Mouse (Mus musculus) hindbrain, embryonic 13.5 days (tissue): ENCODE data around the gene Ube4a. TPM values are rescaled to one million over a fixed set of nuclear protein-coding genes. Genes with fewer than 3 reads are reported as not detected.

Experiments
- ATAC-seq: fragments of 200-750 bp; cut with Nextera tagmentation; 2 replicates; pipeline ENCODE4 v1.8.0; 2017; ENCODE audit warnings: moderate TSS enrichment; ENCODE audit not compliant: low FRiP score
- H3K27ac ChIP-seq: fragments of 300-500 bp; sonication (generic); 2 replicates; pipeline ENCODE4 v1.5.1; 2015; ENCODE audit warnings: inconsistent platforms, mild to moderate bottlenecking, moderate library complexity
- H3K27me3 ChIP-seq: fragments of 300-500 bp; sonication (generic); 2 replicates; pipeline ENCODE4 v1.6.1; 2015; ENCODE audit warnings: mild to moderate bottlenecking, inconsistent platforms
- H3K36me3 ChIP-seq: fragments of 300-500 bp; sonication (generic); 2 replicates; pipeline ENCODE4 v1.6.1; 2015; ENCODE audit warnings: mild to moderate bottlenecking, inconsistent platforms
- H3K4me1 ChIP-seq: fragments of 300-500 bp; sonication (generic); replicated peaks from 2 replicates; pipeline ENCODE4 v1.6.1; 2015; ENCODE audit warnings: inconsistent platforms
- H3K4me2 ChIP-seq: fragments of 300-500 bp; sonication (generic); 2 replicates; pipeline ENCODE4 v1.6.1; 2015; ENCODE audit warnings: inconsistent platforms, mild to moderate bottlenecking, moderate library complexity
- H3K4me3 ChIP-seq: fragments of 300-500 bp; sonication (generic); 2 replicates; pipeline ENCODE4 v1.5.1; 2015; ENCODE audit warnings: mild to moderate bottlenecking, inconsistent platforms
- H3K9ac ChIP-seq: fragments of 300-500 bp; sonication (generic); 2 replicates; pipeline ENCODE4 v1.6.1; 2015; ENCODE audit warnings: mild to moderate bottlenecking, inconsistent platforms
- H3K9me3 ChIP-seq: fragments of 300-500 bp; sonication (generic); 2 replicates; pipeline ENCODE4 v1.6.1; 2016; ENCODE audit warnings: inconsistent platforms
- WGBS: fragments of 180-500 bp; shearing (Covaris S2); methylation state at CpG from one replicate; pipeline ENCODE4 v1.1.7; 2015; 5-methylcytosine and 5-hydroxymethylcytosine counted together
- polyA plus RNA-seq: library from polyadenylated mRNA; unstranded; fragments of >200 nt; fragmentation: Nextera tagmentation; extraction: Ambion mirVana; gene quantifications from 2 replicates; pipeline ENCODE4 v1.2.1, GENCODE M21; 2015

Gene Ube4a
- polyA plus RNA-seq = 35.6 and 37.7 TPM in 2 replicates

DNA sequence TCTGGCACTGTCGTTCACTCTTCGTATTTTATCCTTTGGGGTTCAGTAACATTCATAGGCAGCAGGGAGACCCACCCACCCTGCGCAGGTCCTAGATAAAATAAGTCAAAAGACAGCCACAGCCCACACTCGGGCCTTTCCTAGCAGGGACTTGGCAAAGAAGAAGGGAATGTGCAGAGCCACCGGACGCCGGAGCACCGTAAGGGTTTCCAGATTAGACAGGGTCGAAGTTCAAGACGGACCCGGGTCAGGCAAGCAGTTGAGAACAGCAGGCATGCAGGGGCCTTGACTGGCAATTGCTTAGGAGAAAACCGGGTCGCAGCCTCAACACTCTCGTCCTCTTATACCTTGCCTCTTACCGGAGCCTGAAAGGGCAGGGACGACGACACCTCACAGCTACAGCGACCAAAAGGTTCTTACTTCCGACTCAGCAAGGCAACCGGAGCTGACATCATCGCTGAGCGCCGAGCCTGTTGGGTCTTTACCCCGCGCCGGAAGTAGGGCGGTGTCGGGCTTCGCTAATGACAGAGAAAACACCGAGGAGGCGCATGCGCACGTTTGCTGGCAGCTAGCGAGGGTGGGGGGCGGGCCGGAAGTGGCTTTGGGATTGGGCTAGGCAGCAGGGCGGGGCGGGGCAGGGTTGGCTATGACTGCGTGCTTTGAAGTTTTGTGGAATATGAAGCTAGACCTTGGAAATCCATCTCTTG is at the start of gene Ube4a:
Gene Ube4a, minus strand, starts transcription at position 475 of the 707 bp plus-strand sequence.
- peak within 1 kb of the TSS; percentile 71 for H3K27ac ChIP-seq
- H3K4me1 ChIP-seq = peaks cover 15% of the 10 kb centered on the region
- H3K27me3 ChIP-seq = 0 out of 2 replicates have a peak, but pooled peaks cover 2% of the 10 kb centered on the region
- peak; percentile 94 for ATAC-seq
- no peaks in the 10 kb centered on the region for H3K9me3 ChIP-seq
- peaks cover 24% of the 10 kb centered on the region for H3K36me3 ChIP-seq
- under 1% methylated on average over 39 of the region's 39 CpGs for WGBS
- peak within 1 kb of the TSS; percentile 89 for H3K4me2 ChIP-seq
- H3K9ac ChIP-seq = peak within 1 kb of the TSS; percentile 87
- peak within 1 kb of the TSS; percentile 91 for H3K4me3 ChIP-seq

DNA sequence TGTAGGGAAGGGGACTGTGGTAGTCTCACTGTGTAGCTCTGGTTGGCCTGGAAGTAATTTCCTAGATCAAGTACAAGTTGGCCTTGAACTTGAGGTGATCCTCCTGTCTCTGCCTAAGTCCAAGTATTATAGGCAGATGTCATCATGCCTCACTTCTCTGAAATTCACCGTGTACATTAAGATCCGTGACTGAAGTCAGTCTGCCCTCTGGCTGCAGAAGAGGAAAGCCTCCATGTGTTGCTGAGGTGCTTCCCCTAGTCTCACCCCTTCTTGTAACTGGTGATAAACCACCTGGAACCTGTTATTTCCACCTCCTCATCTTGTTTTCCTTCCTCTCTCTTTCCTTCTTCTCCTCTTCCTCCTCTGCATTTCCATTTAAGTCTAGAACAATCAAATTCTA is 49.5 kb upstream of the Ube4a start:
- Histone ChIP-seq H3K9me3 (no peaks in the 10 kb centered on the region), H3K4me1 (no peaks in the 10 kb centered on the region), H3K9ac (no peak overlapping the region), H3K27me3 (0 out of 2 replicates have a peak, but pooled peaks cover 2% of the 10 kb centered on the region), H3K4me3 (no peak overlapping the region), H3K27ac (no peak overlapping the region), H3K36me3 (no peaks in the 10 kb centered on the region), H3K4me2 (no peak overlapping the region)
- no peak for ATAC-seq
- WGBS = 51% methylated on average over 2 of the region's 2 CpGs

DNA sequence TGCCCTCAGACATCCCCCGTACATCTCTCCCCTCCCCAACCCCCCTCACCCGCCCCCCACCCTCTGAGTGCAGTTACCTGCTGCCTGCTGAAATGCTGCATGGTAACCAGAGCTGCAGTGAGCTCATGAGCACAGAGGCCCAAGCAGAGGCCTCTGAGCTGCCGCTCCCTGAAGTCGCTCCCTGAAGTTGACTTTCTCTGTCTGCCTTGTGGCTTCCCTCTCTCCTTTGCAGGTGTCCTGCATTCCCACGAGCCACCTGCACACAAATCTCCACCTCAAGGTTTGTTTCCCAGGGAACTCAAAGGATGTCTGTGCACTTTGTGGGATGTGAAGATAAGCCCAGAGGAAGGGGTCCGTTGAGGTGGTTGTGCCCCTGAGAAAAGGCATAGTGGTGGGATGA is 45.9 kb upstream of the Ube4a start:
- H3K36me3 ChIP-seq = no peaks in the 10 kb centered on the region
- 0 out of 2 replicates have a peak, but pooled peaks cover 2% of the 10 kb centered on the region for H3K27me3 ChIP-seq
- 59% methylated on average over 6 of the region's 6 CpGs for WGBS
- H3K4me2 ChIP-seq = no peak overlapping the region
- no peak for ATAC-seq
- H3K9ac ChIP-seq = no peak overlapping the region
- no peak overlapping the region for H3K4me3 ChIP-seq
- no peak overlapping the region for H3K27ac ChIP-seq
- H3K4me1 ChIP-seq = no peaks in the 10 kb centered on the region
- no peaks in the 10 kb centered on the region for H3K9me3 ChIP-seq

DNA sequence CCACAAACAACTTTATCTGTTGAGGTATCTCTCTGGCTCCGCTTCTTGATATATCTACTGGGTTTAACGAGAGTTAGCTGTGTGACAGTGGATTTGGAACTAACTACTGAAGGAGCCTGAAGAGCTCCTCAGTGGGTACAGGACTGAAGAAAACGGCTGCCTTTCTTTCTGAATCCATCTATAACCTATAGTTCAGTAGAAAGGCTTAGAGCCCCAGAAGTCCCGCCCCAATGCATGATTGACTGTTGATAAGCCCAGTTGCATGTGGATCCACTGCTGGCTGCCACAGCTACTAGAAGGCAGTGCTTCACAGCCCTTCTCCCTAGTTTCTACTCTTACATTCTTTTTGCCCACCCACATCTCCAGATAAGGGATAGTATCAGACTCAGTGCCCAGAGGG is 45.1 kb upstream of the Ube4a start:
- H3K27ac ChIP-seq = no peak overlapping the region
- 83% methylated on average over 4 of the region's 4 CpGs for WGBS
- H3K4me2 ChIP-seq = no peak overlapping the region
- H3K9ac ChIP-seq = no peak overlapping the region
- no peak overlapping the region for H3K4me3 ChIP-seq
- 0 out of 2 replicates have a peak, but pooled peaks cover 2% of the 10 kb centered on the region for H3K27me3 ChIP-seq
- no peaks in the 10 kb centered on the region for H3K36me3 ChIP-seq
- no peaks in the 10 kb centered on the region for H3K9me3 ChIP-seq
- no peak for ATAC-seq
- H3K4me1 ChIP-seq = no peaks in the 10 kb centered on the region

DNA sequence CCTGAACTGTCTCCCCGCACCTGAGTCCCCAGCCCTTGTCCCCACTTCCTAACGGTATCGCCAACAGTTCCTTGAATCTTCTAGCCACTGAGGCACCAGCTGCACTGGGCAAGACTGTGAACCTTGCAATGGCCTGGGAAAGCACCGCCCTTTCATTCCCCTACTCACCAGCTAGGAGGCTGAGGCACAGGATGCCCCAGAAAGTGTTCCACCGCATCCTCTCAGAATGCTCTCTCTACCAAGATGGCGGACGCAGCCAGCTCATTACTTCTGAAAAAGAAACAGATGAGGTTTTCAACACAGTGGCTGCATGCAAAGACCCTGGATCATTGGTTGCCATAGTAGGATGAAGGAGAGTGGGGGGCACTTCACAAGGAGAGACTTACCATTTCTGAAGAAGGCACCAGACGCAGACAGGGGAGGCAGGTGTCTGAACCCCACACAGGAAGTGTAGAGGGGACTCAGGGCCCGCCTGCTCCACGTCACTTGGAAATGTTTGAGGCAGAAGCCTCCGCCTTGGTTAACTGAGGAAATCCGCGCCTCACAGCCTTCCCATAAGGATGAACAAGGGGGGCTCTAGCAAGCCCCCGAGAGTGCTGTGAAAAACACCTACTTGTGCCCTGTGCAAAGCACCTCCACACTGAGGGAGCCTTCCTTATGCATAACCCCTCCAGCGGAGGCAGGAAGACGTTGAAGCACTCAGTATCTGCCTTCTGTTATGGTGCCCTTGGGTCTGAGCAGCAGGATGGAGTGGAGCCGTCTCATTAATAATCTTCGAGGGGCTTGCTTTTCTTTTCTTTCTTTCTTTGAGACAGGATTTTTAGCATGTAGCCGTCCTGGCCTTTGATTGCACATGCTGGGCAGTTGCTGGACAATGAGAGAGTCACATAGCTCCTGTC is 44.0 kb upstream of the Ube4a start, which contains the start of gene Cd3e:
Gene Cd3e, minus strand, starts transcription at position 448 of the 899 bp plus-strand sequence.
- 83% methylated on average over 19 of the region's 19 CpGs for WGBS
- Histone ChIP-seq H3K27me3 (0 out of 2 replicates have a peak, but pooled peaks cover 2% of the 10 kb centered on the region), H3K27ac (no peak within 1 kb of the TSS), H3K4me3 (no peak within 1 kb of the TSS), H3K9ac (no peak within 1 kb of the TSS), H3K36me3 (no peaks in the 10 kb centered on the region), H3K4me2 (no peak within 1 kb of the TSS), H3K4me1 (no peaks in the 10 kb centered on the region), H3K9me3 (no peaks in the 10 kb centered on the region)
- ATAC-seq = no peak

DNA sequence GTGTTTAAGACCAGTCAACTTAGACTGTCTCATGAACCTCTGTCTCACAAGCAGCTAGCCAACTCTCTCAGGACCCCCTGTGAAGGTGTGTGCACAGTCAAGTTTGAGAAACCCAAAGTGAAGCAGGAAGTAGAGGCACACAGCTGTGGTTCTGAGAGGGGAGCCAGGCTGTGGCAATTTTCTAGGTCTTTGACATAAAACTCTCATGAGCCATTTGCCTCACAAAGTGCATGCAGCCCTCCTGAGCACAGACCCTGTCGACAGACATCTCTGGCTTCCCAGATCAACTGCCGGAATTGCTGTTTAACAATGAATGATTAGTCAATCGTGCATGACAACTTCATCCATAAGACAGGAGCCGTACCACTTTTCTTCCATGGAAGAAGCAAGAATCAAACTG is 42.9 kb upstream of the Ube4a start:
- 76% methylated on average over 4 of the region's 4 CpGs for WGBS
- no peak overlapping the region for H3K9ac ChIP-seq
- H3K4me2 ChIP-seq = no peak overlapping the region
- no peak overlapping the region for H3K27ac ChIP-seq
- no peaks in the 10 kb centered on the region for H3K36me3 ChIP-seq
- no peaks in the 10 kb centered on the region for H3K4me1 ChIP-seq
- no peaks in the 10 kb centered on the region for H3K9me3 ChIP-seq
- no peak for ATAC-seq
- H3K27me3 ChIP-seq = 0 out of 2 replicates have a peak, but pooled peaks cover 2% of the 10 kb centered on the region
- no peak overlapping the region for H3K4me3 ChIP-seq

DNA sequence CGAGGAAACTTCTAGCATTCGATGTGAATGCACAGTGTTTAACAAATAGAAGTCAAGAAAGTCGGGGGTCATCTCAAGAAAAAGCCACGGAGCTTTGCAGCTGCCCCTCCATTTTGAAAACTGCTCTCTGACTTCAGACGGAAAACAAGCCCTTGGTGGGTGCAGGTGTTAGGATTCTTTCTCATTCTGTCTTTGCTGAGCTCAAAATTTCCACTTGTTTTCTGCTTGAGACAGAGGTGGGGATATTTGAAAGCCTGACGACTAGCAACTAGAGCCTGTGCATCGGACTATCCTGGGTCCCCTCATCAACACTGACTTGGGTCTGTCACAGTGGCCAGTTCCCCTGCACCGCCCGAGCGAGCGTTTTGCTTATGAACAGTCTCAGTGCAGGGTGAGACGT is 42.0 kb upstream of the Ube4a start:
- no peak for ATAC-seq
- Histone ChIP-seq H3K36me3 (no peaks in the 10 kb centered on the region), H3K4me3 (no peak overlapping the region), H3K27me3 (0 out of 2 replicates have a peak, but pooled peaks cover 2% of the 10 kb centered on the region), H3K9me3 (no peaks in the 10 kb centered on the region), H3K27ac (no peak overlapping the region), H3K9ac (no peak overlapping the region), H3K4me1 (no peaks in the 10 kb centered on the region), H3K4me2 (no peak overlapping the region)
- 78% methylated on average over 12 of the region's 12 CpGs for WGBS

DNA sequence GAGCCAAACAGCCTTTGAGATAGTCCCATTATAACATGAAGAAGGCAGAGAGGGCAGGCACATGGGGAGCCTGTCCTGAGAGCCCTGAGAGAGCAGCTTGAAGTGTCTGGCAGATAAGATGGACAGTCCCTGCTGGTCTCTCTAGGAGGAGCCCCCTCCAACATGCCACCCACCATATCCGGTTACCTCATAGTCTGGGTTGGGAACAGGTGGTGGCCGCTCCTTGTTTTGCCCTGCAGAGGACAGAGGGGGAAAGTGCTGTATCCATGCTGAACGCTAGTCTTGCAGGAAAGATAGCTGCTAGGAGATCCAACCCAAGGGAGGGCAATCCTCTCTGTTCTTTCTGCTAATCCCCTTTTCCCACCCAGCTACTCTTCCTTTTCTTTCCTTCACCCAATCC is 34.8 kb upstream of the Ube4a start:
- Histone ChIP-seq H3K27ac (no peak overlapping the region), H3K4me1 (no peaks in the 10 kb centered on the region), H3K36me3 (no peaks in the 10 kb centered on the region), H3K4me3 (no peak overlapping the region), H3K9ac (no peak overlapping the region), H3K4me2 (no peak overlapping the region), H3K9me3 (no peaks in the 10 kb centered on the region), H3K27me3 (no peaks in the 10 kb centered on the region)
- 72% methylated on average over 3 of the region's 3 CpGs for WGBS
- ATAC-seq = no peak

DNA sequence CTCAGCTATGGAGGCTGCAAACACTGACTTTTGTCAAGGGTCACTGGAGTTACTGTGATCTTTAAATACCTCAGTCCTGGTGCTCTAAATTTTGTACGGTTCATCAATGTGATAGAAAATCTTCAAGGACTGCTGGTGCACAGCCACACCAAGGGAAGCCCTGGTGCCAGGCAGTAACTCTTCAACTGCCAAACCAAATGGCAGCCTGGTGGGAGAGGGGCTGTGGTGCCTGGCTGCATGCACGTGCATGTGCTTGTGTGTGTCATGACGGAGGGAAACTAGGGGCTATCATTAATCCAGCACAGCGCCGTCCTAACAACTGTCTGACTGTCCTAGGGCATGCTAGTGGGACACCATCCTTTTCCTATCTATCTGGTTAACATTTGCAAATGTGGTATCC is 34.4 kb upstream of the Ube4a start:
- Histone ChIP-seq H3K4me2 (no peak overlapping the region), H3K9ac (no peak overlapping the region), H3K27ac (no peak overlapping the region), H3K4me3 (no peak overlapping the region), H3K27me3 (no peaks in the 10 kb centered on the region), H3K36me3 (no peaks in the 10 kb centered on the region), H3K4me1 (no peaks in the 10 kb centered on the region), H3K9me3 (no peaks in the 10 kb centered on the region)
- ATAC-seq = no peak
- 80% methylated on average over 5 of the region's 5 CpGs for WGBS

DNA sequence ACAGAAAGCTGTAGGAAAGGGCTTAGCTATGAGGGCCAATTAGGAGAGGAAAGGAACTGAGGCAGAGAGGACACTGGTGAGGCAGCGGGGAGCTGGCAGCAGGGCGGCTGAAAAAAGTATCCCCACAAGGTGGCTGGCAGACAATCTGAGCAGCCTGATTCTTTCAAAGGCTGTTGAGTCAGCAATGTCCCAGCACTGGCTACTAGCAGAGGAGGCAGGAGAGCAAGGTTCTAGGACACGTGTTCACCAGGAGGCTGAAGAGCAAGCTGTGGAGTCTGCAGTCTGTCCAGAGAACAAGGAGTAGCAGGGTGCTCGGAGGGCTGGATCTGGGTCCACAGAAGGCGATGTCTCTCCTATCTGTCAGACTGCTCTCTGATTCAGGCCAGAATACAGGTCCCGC is 33.8 kb upstream of the Ube4a start:
- no peak overlapping the region for H3K4me3 ChIP-seq
- no peaks in the 10 kb centered on the region for H3K9me3 ChIP-seq
- H3K36me3 ChIP-seq = no peaks in the 10 kb centered on the region
- H3K4me2 ChIP-seq = no peak overlapping the region
- WGBS = 62% methylated on average over 6 of the region's 6 CpGs
- no peaks in the 10 kb centered on the region for H3K27me3 ChIP-seq
- no peak for ATAC-seq
- no peak overlapping the region for H3K27ac ChIP-seq
- no peak overlapping the region for H3K9ac ChIP-seq
- H3K4me1 ChIP-seq = no peaks in the 10 kb centered on the region

DNA sequence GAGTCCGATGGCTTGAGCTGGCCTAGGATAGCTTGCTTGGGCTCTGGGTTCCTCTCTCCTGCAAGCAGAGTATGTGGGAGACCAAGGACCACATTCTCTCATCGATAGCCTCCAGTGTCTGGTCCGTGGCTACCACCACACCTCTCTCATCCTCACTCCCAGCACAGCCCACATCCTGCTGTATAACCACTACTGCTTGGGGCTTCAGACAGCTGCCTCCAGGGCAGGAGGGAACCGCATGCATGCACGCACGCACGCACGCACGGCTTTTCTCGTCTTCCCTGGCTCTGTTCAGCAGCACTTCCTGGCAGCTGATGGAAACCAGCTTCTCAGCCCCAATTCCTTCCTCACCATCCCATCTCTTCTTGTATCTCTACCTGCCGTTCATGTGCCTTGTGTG is 32.7 kb upstream of the Ube4a start:
- WGBS = 83% methylated on average over 11 of the region's 11 CpGs
- Histone ChIP-seq H3K4me2 (no peak overlapping the region), H3K36me3 (no peaks in the 10 kb centered on the region), H3K4me1 (no peaks in the 10 kb centered on the region), H3K27me3 (no peaks in the 10 kb centered on the region), H3K9ac (no peak overlapping the region), H3K4me3 (no peak overlapping the region), H3K9me3 (no peaks in the 10 kb centered on the region), H3K27ac (no peak overlapping the region)
- ATAC-seq = no peak

DNA sequence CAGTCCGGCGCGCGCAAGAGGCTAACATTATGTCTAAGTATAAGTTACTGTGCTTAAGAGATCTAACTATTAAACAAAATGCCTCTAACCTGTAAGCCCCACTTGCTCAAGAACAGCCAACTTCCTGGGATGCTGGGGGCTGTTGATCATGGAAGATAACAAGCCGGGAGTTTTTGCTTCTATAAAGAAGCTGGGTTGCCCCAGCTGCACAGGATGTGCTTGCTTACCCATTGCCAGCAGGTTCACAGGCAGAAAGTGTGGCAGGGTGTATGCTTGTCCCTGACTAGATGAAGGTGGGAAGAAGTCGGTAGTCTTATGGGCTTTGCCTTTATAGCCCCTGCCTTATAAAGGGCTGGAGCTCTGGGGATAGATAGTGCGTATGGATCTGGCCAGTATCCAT is 31.2 kb upstream of the Ube4a start:
- Histone ChIP-seq H3K9ac (no peak overlapping the region), H3K27me3 (no peaks in the 10 kb centered on the region), H3K4me2 (no peak overlapping the region), H3K27ac (no peak overlapping the region), H3K9me3 (no peaks in the 10 kb centered on the region), H3K4me1 (no peaks in the 10 kb centered on the region), H3K36me3 (no peaks in the 10 kb centered on the region), H3K4me3 (no peak overlapping the region)
- 98% methylated on average over 7 of the region's 7 CpGs for WGBS
- no peak for ATAC-seq
